Mouse (Mus musculus): ENCODE data around the gene Smpdl3a. TPM values are rescaled to one million over a fixed set of nuclear protein-coding genes. Genes with fewer than 3 reads are reported as not detected.

Gene Smpdl3a
- polyA plus RNA-seq, 1 experiment from 2014 or later, result 0.31 TPM

- H3K27me3 ChIP-seq, result peaks cover 3% of the 10 kb centered on the region
- ChIA-PET POLR2A (no interaction called here), CTCF (no interaction called here)
- DNase-seq (ENCODE audit: low read depth, low spot score), result no peak
- TF ChIP-seq CTCF (IDR thresholded peaks at IDR 0.05), result no peak
- no peak for ATAC-seq
- in situ Hi-C loops (cut with MboI; ENCODE audit: low pct_unique_long_range_greater_than_20kb), result no loop called here
These were observed 25.1 kb downstream of the Smpdl3a start for GRCm38 (mm10) chr10:57819209-57819608.

DNA sequence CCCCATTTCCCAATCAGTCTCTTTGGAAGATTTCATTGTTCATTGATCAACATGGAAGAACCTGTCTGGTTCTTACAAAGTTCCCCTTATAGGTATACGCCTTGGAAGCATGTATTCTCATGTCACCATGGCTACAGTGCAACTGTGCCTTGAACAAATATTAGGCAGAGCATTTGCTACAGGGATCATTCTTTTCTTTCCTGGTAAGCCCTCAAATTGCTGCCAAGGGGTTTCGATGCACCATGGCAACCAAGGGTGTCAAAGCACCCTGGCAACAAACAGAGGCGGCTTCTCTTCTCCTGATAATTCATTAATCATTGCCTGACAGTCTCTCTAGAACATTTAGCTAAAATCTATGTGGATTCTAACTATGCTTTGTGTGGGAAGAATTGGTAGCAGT is 28.3 kb downstream of the Smpdl3a start:
- ATAC-seq (no peak), DNase-seq (ENCODE audit: low read depth, low spot score) (no peak)
- in situ Hi-C loops (cut with MboI; ENCODE audit: low pct_unique_long_range_greater_than_20kb), result no loop called here
- POLR2A ChIA-PET, result no interaction called here
- no peak for TF ChIP-seq CTCF (IDR thresholded peaks at IDR 0.05)
- CTCF ChIA-PET, result no interaction called here
- peaks cover 3% of the 10 kb centered on the region for H3K27me3 ChIP-seq

DNA sequence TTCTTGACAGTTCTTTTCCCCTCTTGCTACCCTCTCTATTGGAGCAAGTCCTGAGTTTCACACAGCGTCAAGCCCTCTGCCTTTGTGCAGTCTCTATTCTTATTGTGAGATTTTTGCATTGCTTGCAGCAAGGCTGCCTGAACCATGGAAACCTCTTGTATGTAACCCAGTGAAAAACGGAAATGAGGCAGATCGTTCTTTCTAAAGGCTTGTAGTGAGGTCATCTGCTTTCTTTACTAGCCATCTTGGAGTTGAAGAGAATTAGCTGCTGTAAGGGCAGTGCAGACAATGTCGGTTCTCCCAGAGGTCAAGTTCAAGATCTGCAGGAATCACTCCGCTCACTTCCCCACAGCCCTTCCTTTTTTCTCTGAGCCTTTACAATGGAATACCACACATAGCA is 34.5 kb downstream of the Smpdl3a start:
- ATAC-seq (no peak), DNase-seq (ENCODE audit: low read depth, low spot score) (no peak)
- ChIA-PET CTCF (interaction anchor here (0.6 kb wide), 1 partner anchor 13 kb away, joined by 3 read pairs; no protein-coding TSS in a partner anchor), POLR2A (no interaction called here)
- no peak for TF ChIP-seq CTCF (IDR thresholded peaks at IDR 0.05)
- in situ Hi-C loops (cut with MboI; ENCODE audit: low pct_unique_long_range_greater_than_20kb), result no loop called here
- H3K27me3 ChIP-seq, result peaks cover 9% of the 10 kb centered on the region

DNA sequence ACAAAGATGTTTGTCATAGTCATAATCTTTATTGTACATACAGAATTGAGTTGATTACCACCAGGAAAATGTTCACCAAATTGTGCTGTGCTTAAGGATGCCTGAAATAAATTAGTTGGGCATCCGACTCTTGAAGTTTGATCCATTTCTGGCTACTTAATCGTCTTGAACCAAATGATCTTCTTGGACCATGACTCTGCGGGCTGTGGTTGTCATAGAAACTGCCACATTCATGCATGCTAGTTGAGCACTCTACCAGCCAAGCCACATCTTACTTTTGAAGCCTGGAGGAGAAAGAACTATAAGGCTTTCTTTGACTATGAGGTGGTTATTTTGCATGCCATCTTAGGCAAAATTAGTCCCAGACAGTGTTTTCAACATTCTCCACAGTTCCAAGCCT is 35.5 kb downstream of the Smpdl3a start:
- ChIA-PET POLR2A (no interaction called here), CTCF (no interaction called here)
- TF ChIP-seq CTCF (IDR thresholded peaks at IDR 0.05), result no peak
- peaks cover 9% of the 10 kb centered on the region for H3K27me3 ChIP-seq
- in situ Hi-C loops (cut with MboI; ENCODE audit: low pct_unique_long_range_greater_than_20kb), result no loop called here
- ATAC-seq, result no peak
- DNase-seq (ENCODE audit: low read depth, low spot score), result no peak

DNA sequence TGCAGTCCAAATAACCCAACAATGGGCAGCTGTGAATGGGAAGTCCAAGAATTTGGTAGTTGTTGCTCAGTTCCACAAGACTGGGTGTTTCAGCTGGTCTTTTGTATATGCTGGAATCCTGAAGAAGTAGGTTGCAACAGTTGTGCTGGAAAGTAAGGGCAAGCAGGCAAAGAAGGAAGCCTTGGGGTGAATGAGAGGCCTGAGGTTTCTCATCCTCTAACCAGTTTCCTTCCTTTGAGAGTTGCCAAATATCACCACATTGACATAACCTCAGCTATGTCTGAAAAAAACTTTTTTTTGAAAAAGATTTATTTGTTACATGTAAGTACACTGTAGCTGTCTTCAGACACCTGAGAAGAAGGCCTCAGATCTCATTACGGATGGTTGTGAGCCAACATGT is 41.0 kb downstream of the Smpdl3a start:
- H3K27me3 ChIP-seq, result peaks cover 12% of the 10 kb centered on the region
- in situ Hi-C loops (cut with MboI; ENCODE audit: low pct_unique_long_range_greater_than_20kb), result loop anchor here (5.0 kb wide), 1 partner anchor 88 kb away; no protein-coding TSS in a partner anchor
- ChIA-PET CTCF (interaction anchor here (0.9 kb wide), 1 partner anchor 91 kb away, joined by 4 read pairs; no protein-coding TSS in a partner anchor), POLR2A (no interaction called here)
- no peak for TF ChIP-seq CTCF (IDR thresholded peaks at IDR 0.05)
- DNase-seq (ENCODE audit: low read depth, low spot score) (no peak), ATAC-seq (no peak)

GRCm38 (mm10) chr10:57835982-57836381 is 41.8 kb downstream of the Smpdl3a start:
- ChIA-PET POLR2A (no interaction called here), CTCF (no interaction called here)
- peaks cover 12% of the 10 kb centered on the region for H3K27me3 ChIP-seq
- ATAC-seq (no peak), DNase-seq (ENCODE audit: low read depth, low spot score) (no peak)
- in situ Hi-C loops (cut with MboI; ENCODE audit: low pct_unique_long_range_greater_than_20kb), result loop anchor here (5.0 kb wide), 1 partner anchor 89 kb away; no protein-coding TSS in a partner anchor
- no peak for TF ChIP-seq CTCF (IDR thresholded peaks at IDR 0.05)

DNA sequence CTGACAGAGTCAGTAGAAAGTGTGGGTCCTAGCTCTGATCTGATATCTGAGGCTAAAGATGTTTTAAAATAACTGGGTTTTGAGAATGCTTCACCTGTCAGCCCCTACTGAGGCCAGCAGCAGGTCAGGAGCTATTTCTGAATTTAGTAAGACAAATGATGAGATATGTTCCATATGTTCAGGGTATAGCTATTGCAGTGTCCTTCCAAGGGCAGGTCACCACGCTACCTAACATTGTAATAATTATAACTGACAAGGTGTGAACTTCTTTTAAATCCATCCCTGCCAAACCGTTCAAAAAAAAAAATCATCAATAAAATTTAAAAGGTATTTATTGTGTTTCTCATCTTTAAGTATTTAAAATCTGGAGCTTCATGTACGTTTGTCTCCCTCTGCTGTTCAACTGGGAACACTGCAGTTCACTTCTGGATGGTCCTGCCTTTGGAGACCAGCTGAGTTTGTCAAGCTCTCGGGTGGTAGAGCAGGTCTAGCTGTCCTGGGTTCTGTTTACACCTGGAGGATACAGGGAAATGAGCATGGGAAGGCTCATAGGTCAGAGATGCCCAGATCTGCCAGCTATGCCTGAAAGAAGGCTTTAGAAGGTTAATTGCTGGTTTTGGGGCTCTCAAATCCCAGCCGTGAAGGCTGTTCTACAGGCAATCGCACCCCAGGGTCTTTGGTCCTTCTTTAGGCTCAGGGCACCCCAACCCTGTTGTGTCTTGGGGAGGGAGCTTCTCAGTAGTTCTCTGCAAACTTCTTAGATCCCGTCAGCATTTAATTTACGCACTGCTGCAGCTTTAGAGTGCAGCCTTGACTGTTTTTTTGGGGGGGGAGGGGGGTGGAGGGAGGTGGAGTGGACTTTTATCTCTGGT is 47.7 kb downstream of the Smpdl3a start:
- no peak for ATAC-seq
- in situ Hi-C loops (cut with MboI; ENCODE audit: low pct_unique_long_range_greater_than_20kb), result no loop called here
- POLR2A ChIA-PET, result interaction anchor here (0.6 to 1.0 kb wide), 2 partner anchors 98 to 550 kb away, joined by 3 read pairs; no protein-coding TSS in a partner anchor

GRCm38 (mm10) chr10:57847916-57848682 is 54.0 kb downstream of the Smpdl3a start:
- POLR2A ChIA-PET, result no interaction called here
- ATAC-seq, result peak; percentile 26

More for the DNA sequence above, 47.7 kb downstream of the Smpdl3a start:
- TF ChIP-seq CTCF (IDR thresholded peaks at IDR 0.05), result peak; percentile 89
- peaks cover 13% of the 10 kb centered on the region for H3K27me3 ChIP-seq
- no peak for DNase-seq (ENCODE audit: low read depth, low spot score)
- CTCF ChIA-PET, result interaction anchor here (0.5 to 8.8 kb wide), 18 partner anchors 11 to 812 kb away, joined by 3 to 111 read pairs (median 3); no protein-coding TSS in a partner anchor

More at GRCm38 (mm10) chr10:57847916-57848682, 54.0 kb downstream of the Smpdl3a start:
- peaks cover 15% of the 10 kb centered on the region for H3K27me3 ChIP-seq
- in situ Hi-C loops (cut with MboI; ENCODE audit: low pct_unique_long_range_greater_than_20kb), result no loop called here
- peak; percentile 69 for TF ChIP-seq CTCF (IDR thresholded peaks at IDR 0.05)
- no peak for DNase-seq (ENCODE audit: low read depth, low spot score)
- CTCF ChIA-PET, result interaction anchor here (1.0 to 1.3 kb wide), 3 partner anchors 104 to 113 kb away, joined by 3 to 5 read pairs (median 3); no protein-coding TSS in a partner anchor

Other genes with a start within 250 kb of the Smpdl3a start
- gene Pkib, start 162.4 kb upstream of the Smpdl3a start, polyA plus RNA-seq (2021), result 0.21 TPM
- gene Fabp7, start 9.5 kb upstream of the Smpdl3a start, polyA plus RNA-seq (2021), result 0.58 TPM

Measured in Patski (cell line).